Mouse (Mus musculus): Measurements from ENCODE around the gene Wnk2.
A peak's percentile ranks its signal among the peaks of the same experiment; 100 is the strongest.

- TF ChIP-seq CTCF (IDR thresholded peaks at IDR 0.05; ENCODE audit: borderline replicate concordance, insufficient read depth, low read length): peak; percentile 94
- TF ChIP-seq POLR2A (IDR thresholded peaks at IDR 0.05; ENCODE audit: low read depth, low read length): no peak
Observed at GRCm38 (mm10) chr13:49172971-49173596, 25.3 kb upstream of the Wnk2 start.

Data from embryonic fibroblast, embryonic 13.5 days (primary cell).